Comparison of ENCODE assay signal across 10 mouse cellular contexts in the genomic region with DNA sequence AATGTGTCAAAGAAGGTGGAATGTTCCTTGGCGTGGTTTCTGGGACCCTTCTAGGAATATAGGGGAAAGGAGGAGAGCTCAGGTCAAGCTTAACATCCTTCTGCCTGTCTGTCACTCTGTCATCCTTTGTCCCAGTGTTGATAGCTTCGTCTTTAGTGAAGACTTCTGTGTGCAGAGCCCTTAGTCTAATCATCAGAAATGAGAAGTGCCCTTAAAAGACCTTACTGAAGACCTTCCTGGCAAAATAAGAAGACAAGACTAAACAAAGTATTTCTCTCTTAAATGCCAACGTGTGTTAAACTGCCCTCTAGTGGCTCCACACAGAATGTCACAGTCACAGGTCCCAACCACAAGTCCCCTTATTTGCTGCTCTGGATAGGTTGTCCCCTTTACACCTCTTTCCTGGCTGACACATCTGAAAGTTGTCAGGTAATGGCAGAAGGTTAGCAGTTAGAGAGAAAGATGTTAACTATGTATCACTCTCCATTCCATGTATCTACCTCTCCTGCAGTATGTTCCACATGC.
A peak's percentile ranks its signal among the peaks of the same experiment; 100 is the strongest.
DNase-seq lines count a peak whose midpoint lies in the region; ATAC-seq and TF ChIP-seq lines count a peak whose summit lies in the region.
"Had no signal": no experiment of that assay in that cellular context is flagged by ENCODE, and none has a peak within 500 bp of the region (broad histone marks: within the 10 kb centered on the region; RNA-seq: fewer than 3 reads in every experiment).

No protein-coding gene starts in this region.

- no peaks in the 10 kb centered on the region for H3K4me1 ChIP-seq in liver, adult 2 months (ENCODE audit: control insufficient read depth, insufficient read depth, low read length)
- H3K4me1 ChIP-seq in liver, embryonic 11.5 days (replicated peaks; ENCODE audit: control insufficient read depth, insufficient read depth, low read length): no peaks in the 10 kb centered on the region
- H3K4me1 ChIP-seq in lung, embryonic 14.5 days (ENCODE audit: insufficient read depth): peaks cover 4% of the 10 kb centered on the region; the same call in 1 of the 2 replicates

- no peaks in the 10 kb centered on the region for H3K27me3 ChIP-seq in liver, adult 2 months (ENCODE audit: control insufficient read depth, insufficient read depth, low read length)
- no peaks in the 10 kb centered on the region for H3K27me3 ChIP-seq in liver, embryonic 11.5 days (replicated peaks; ENCODE audit: control insufficient read depth, insufficient read depth, low read length)
- no peaks in the 10 kb centered on the region for H3K27me3 ChIP-seq in lung, embryonic 14.5 days (ENCODE audit: insufficient read depth, low read length)

- no peaks in the 10 kb centered on the region for H3K9me3 ChIP-seq in liver, embryonic 11.5 days (ENCODE audit: control insufficient read depth, low read length)
- no peaks in the 10 kb centered on the region for H3K9me3 ChIP-seq in lung, embryonic 14.5 days (ENCODE audit: low read depth, low read length)
- H3K9me3 ChIP-seq: heart, embryonic 15.5 days had no signal

- peak; percentile 22 to 76 for DNase-seq in adrenal gland, adult (ENCODE audit: inconsistent age in 2 of 2, low spot score in 1 of 2)
- DNase-seq in adrenal gland, adult 8-10 months: no peak
- peak; percentile 54 for DNase-seq in liver, adult 2 months (ENCODE audit: extremely low read depth, low read depth, low spot score)
- DNase-seq in liver, embryonic 11.5 days (ENCODE audit: low spot score): no peak
- peak; percentile 20 for DNase-seq in c-Kit-positive CD71-positive TER-119-positive erythroid progenitor cells, embryonic 14.5 days (ENCODE audit: low spot score)
- DNase-seq in frontal cortex, postnatal 36 days (ENCODE audit: low spot score in 2 of 2): peak; percentile 24 to 61
- peak; percentile 82 for DNase-seq in lung, embryonic 14.5 days
- peak; percentile 39 for DNase-seq in thymus, postnatal 14 days

- no peak for TF ChIP-seq POLR2A in liver, adult 2 months (IDR thresholded peaks at IDR 0.05; ENCODE audit: extremely low read depth, insufficient read depth, low read length)

- TF ChIP-seq CTCF in liver, adult 2 months (IDR thresholded peaks at IDR 0.05; ENCODE audit: low read depth, low read length): peak; percentile 22; the same call in 1 of the 2 replicates
- peak; percentile 80 for TF ChIP-seq CTCF in lung, embryonic 14.5 days (IDR thresholded peaks at IDR 0.05; ENCODE audit: low read depth)

- H3K4me2 ChIP-seq in liver, embryonic 11.5 days: no peak overlapping the region
- H3K4me2 ChIP-seq in lung, embryonic 14.5 days: no peak overlapping the region
- H3K4me2 ChIP-seq: heart, embryonic 15.5 days had no signal

- H3K4me3 ChIP-seq in liver, adult 2 months (ENCODE audit: insufficient read depth, low read depth, low read length): no peak overlapping the region
- no peak overlapping the region for H3K4me3 ChIP-seq in liver, embryonic 11.5 days (ENCODE audit: low read depth, low read length)
- no peak overlapping the region for H3K4me3 ChIP-seq in lung, embryonic 14.5 days (ENCODE audit: low read depth, low read length)
- H3K4me3 ChIP-seq: heart, embryonic 15.5 days; myocyte had no signal

- H3K36me3 ChIP-seq in liver, adult 2 months (ENCODE audit: control insufficient read depth, insufficient read depth, low read length): no peaks in the 10 kb centered on the region
- no peaks in the 10 kb centered on the region for H3K36me3 ChIP-seq in liver, embryonic 11.5 days (ENCODE audit: control insufficient read depth, insufficient read depth, low read length)
- H3K36me3 ChIP-seq in lung, embryonic 14.5 days (ENCODE audit: insufficient read depth): no peaks in the 10 kb centered on the region
- H3K36me3 ChIP-seq: heart, embryonic 15.5 days had no signal

- no peak overlapping the region for H3K27ac ChIP-seq in liver, adult 2 months (replicated peaks; ENCODE audit: insufficient read depth, low read depth, low read length)
- H3K27ac ChIP-seq in liver, embryonic 11.5 days (ENCODE audit: low read depth, low read length): no peak overlapping the region
- H3K27ac ChIP-seq in lung, embryonic 14.5 days (ENCODE audit: low read depth): no peak overlapping the region
- H3K27ac ChIP-seq: heart, embryonic 15.5 days had no signal

- 20% methylated on average over 3 of the region's 3 CpGs for WGBS in liver, adult 2 months
- 26% methylated on average over 3 of the region's 3 CpGs for WGBS in liver, embryonic 11.5 days
- 18% methylated on average over 3 of the region's 3 CpGs for WGBS in lung, embryonic 14.5 days

- no peaks in the 10 kb centered on the region for H3K79me2 ChIP-seq in liver, adult 2 months (ENCODE audit: control insufficient read depth, insufficient read depth, low read length)

- no peak overlapping the region for H3K9ac ChIP-seq in liver, adult 2 months (ENCODE audit: low read depth, low read length)
- H3K9ac ChIP-seq in liver, embryonic 11.5 days (ENCODE audit: low read depth, low read length): no peak overlapping the region
- H3K9ac ChIP-seq in lung, embryonic 14.5 days: no peak overlapping the region
- H3K9ac ChIP-seq: heart, embryonic 15.5 days had no signal

- ATAC-seq in liver, embryonic 11.5 days (replicated peaks; ENCODE audit: low FRiP score): no peak
- ATAC-seq in lung, embryonic 14.5 days (ENCODE audit: insufficient read depth): no peak

Comparison
In these comparisons a context has a peak if more than half of its experiments do, and no peak if none do; other contexts are left out.
1. DNase-seq: peak in adrenal gland, adult (2 of 2), liver, adult 2 months (single experiment), c-Kit-positive CD71-positive TER-119-positive erythroid progenitor cells, embryonic 14.5 days (single experiment), frontal cortex, postnatal 36 days (2 of 2), lung, embryonic 14.5 days (single experiment) and thymus, postnatal 14 days (single experiment); none in adrenal gland, adult 8-10 months (single experiment) and liver, embryonic 11.5 days (single experiment).